Mouse (Mus musculus): Measurements from ENCODE around the gene Mmadhc.

DNA sequence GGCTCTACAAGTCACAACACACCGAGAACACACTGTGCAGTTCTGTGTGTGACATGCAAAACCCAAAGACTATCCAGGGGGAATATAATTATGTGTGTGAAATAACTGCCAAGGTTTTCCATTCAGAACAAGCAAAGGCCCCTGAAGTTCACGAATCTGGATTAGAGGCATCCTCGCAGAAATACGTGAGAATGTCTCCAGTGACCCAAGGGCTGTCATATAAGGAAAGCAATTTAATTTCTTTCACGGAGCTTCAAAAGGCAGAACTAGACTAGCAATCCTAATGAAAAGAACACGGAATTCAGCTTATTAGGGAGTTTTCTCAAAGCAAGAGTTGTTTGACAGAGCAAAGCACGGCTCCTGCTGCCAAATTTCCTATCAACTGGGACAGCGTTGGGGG is 63.1 kb downstream of the Mmadhc start:
- TF ChIP-seq POLR2A (IDR thresholded peaks at IDR 0.05; ENCODE audit: insufficient read length, low read depth): no peak
- TF ChIP-seq REST (IDR thresholded peaks at IDR 0.05; ENCODE audit: insufficient read depth, insufficient read length): no peak
- no peak for TF ChIP-seq USF1 (IDR thresholded peaks at IDR 0.05; ENCODE audit: low read depth)
